In the genomic region with DNA sequence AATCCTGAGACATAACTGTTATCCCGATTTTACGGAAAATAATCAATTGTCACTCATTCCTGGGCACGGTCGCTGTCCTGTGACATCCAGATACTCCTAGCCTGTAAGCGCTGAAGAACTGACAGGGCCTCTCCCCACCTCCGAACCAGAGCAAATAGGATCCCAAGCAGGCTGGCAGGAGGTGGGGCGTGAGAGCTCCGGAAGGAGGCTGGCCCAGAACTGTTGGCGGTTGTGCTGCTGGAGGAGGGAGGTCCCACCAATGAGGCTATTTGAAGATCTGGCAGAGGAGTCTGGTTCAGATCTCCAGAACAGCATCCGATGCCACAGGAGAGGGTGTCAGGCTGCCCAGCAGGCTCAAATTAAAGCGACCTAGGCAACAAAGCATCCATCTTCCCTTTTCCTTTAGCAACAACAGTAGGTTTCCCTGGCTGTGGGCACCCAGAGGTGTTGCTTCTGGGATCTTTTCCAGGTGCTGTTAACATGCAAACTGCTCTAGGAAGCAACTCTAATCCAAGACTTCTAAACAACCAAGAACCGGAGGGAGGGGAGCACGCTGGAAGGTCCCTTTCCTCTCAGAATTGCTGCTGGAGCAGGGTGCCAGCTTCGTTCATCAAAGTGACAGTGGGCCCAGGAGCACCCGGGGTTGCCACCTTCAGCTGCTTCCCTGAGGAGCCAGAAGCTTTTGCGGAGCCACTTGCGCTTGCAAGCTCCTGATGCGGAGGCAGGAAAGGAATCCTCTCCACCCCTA, we compare ENCODE assay signal across 8 mouse cellular contexts. TPM values are rescaled to one million over a fixed set of nuclear protein-coding genes. Genes with fewer than 3 reads are reported as not detected.
DNase-seq lines count a peak whose midpoint lies in the region; ATAC-seq lines count a peak whose summit lies in the region.

No protein-coding gene starts in this region.

- H3K4me1 ChIP-seq in embryonic facial prominence, embryonic 11.5 days (ENCODE audit: control insufficient read depth, insufficient read depth, low read length), result peaks cover 4% of the 10 kb centered on the region; the same call in 1 of the 2 replicates
- peaks cover 25% of the 10 kb centered on the region for H3K4me1 ChIP-seq in limb, embryonic 11.5 days (ENCODE audit: control insufficient read depth, insufficient read depth, low read length)
- peaks cover 51% of the 10 kb centered on the region for H3K4me1 ChIP-seq in midbrain, embryonic 13.5 days (replicated peaks)

- peak overlapping the region; percentile 73 for H3K4me2 ChIP-seq in embryonic facial prominence, embryonic 11.5 days (ENCODE audit: low read depth, low read length)
- peak overlapping the region; percentile 84 for H3K4me2 ChIP-seq in limb, embryonic 11.5 days (ENCODE audit: low read depth, severe bottlenecking)
- H3K4me2 ChIP-seq in midbrain, embryonic 13.5 days (replicated peaks), result peak overlapping the region; percentile 73

- DNase-seq in 3T3-L1 (ENCODE audit: low read depth, low spot score), result peak; percentile 93
- DNase-seq in adrenal gland, postnatal 14 days, result peak; percentile 94
- peak; percentile 87 for DNase-seq in embryonic facial prominence, embryonic 11.5 days (ENCODE audit: low spot score)
- peak; percentile 100 for DNase-seq in heart, adult 11 months
- DNase-seq in kidney, adult 18-20 months, result peak; percentile 80
- peak; percentile 83 for DNase-seq in limb, embryonic 11.5 days (ENCODE audit: low spot score)
- DNase-seq in spleen, adult 18-20 months, result peak; percentile 60 to 69

- H3K9me3 ChIP-seq in embryonic facial prominence, embryonic 11.5 days (replicated peaks; ENCODE audit: control insufficient read depth, low read length), result no peaks in the 10 kb centered on the region
- no peaks in the 10 kb centered on the region for H3K9me3 ChIP-seq in limb, embryonic 11.5 days (ENCODE audit: control insufficient read depth, low read length)
- no peaks in the 10 kb centered on the region for H3K9me3 ChIP-seq in midbrain, embryonic 13.5 days

- H3K27ac ChIP-seq in embryonic facial prominence, embryonic 11.5 days (replicated peaks; ENCODE audit: low read depth, low read length), result peak overlapping the region; percentile 71
- H3K27ac ChIP-seq in limb, embryonic 11.5 days (replicated peaks; ENCODE audit: low read depth, low read length), result peak overlapping the region; percentile 74
- peak overlapping the region; percentile 93 for H3K27ac ChIP-seq in midbrain, embryonic 13.5 days

- H3K4me3 ChIP-seq in embryonic facial prominence, embryonic 11.5 days (ENCODE audit: low read depth, low read length), result peak overlapping the region; percentile 61
- H3K4me3 ChIP-seq in limb, embryonic 11.5 days (ENCODE audit: low read depth, low read length), result peak overlapping the region; percentile 57
- peak overlapping the region; percentile 58 for H3K4me3 ChIP-seq in midbrain, embryonic 13.5 days (replicated peaks)

- 1% methylated on average over 18 of the region's 18 CpGs for WGBS in embryonic facial prominence, embryonic 11.5 days
- WGBS in limb, embryonic 11.5 days, result 2% methylated on average over 18 of the region's 18 CpGs
- WGBS in midbrain, embryonic 13.5 days, result under 1% methylated on average over 18 of the region's 18 CpGs

- peak overlapping the region; percentile 81 for H3K9ac ChIP-seq in embryonic facial prominence, embryonic 11.5 days (replicated peaks; ENCODE audit: low read length)
- peak overlapping the region; percentile 73 for H3K9ac ChIP-seq in limb, embryonic 11.5 days (ENCODE audit: low read length)
- peak overlapping the region; percentile 74 for H3K9ac ChIP-seq in midbrain, embryonic 13.5 days (replicated peaks)

- peak; percentile 85 for ATAC-seq in embryonic facial prominence, embryonic 11.5 days (replicated peaks; ENCODE audit: insufficient number of reproducible peaks, low FRiP score, low TSS enrichment, low read depth)
- peak; percentile 67 for ATAC-seq in limb, embryonic 11.5 days (ENCODE audit: insufficient number of reproducible peaks, low FRiP score, low TSS enrichment, low read depth)
- peak; percentile 92 for ATAC-seq in midbrain, embryonic 13.5 days

- H3K36me3 ChIP-seq in embryonic facial prominence, embryonic 11.5 days (replicated peaks; ENCODE audit: control insufficient read depth, insufficient read depth, low read depth, low read length), result peaks cover 17% of the 10 kb centered on the region
- peaks cover 26% of the 10 kb centered on the region for H3K36me3 ChIP-seq in limb, embryonic 11.5 days (ENCODE audit: control insufficient read depth, insufficient read depth, low read length)
- peaks cover 51% of the 10 kb centered on the region for H3K36me3 ChIP-seq in midbrain, embryonic 13.5 days

- no peaks in the 10 kb centered on the region for H3K27me3 ChIP-seq in embryonic facial prominence, embryonic 11.5 days (ENCODE audit: control insufficient read depth, insufficient read depth, low read length)
- H3K27me3 ChIP-seq in limb, embryonic 11.5 days (ENCODE audit: control insufficient read depth, insufficient read depth, low read length), result no peaks in the 10 kb centered on the region
- H3K27me3 ChIP-seq in midbrain, embryonic 13.5 days, result no peaks in the 10 kb centered on the region

RNA-seq across cellular contexts. Expression of gene Ccdc28b, which starts 0.7 kb away (rescaled TPM):
- 56.7 and 67.4 TPM in 2 replicates for total RNA-seq in adrenal gland, postnatal 14 days (2021)
- polyA plus RNA-seq in embryonic facial prominence, embryonic 11.5 days (2014; fragmentation: Nextera tagmentation; extraction: Ambion mirVana), result 55.8 and 58.8 TPM in 2 replicates
- polyA plus RNA-seq in limb, embryonic 11.5 days (2014; fragmentation: Nextera tagmentation; extraction: Ambion mirVana), result 40.3 and 48.8 TPM in 2 replicates
- 133 and 137 TPM in 2 replicates for polyA plus RNA-seq in midbrain, embryonic 13.5 days (2015; fragmentation: Nextera tagmentation; extraction: Ambion mirVana)

RNA-seq across cellular contexts. Expression of gene Iqcc, which starts 5.6 kb away (rescaled TPM):
- total RNA-seq in adrenal gland, postnatal 14 days (2021), result 26.7 and 34.9 TPM in 2 replicates
- polyA plus RNA-seq in embryonic facial prominence, embryonic 11.5 days (2014; fragmentation: Nextera tagmentation; extraction: Ambion mirVana), result 22.8 and 23.5 TPM in 2 replicates
- 26.4 and 35.0 TPM in 2 replicates for polyA plus RNA-seq in limb, embryonic 11.5 days (2014; fragmentation: Nextera tagmentation; extraction: Ambion mirVana)
- polyA plus RNA-seq in midbrain, embryonic 13.5 days (2015; fragmentation: Nextera tagmentation; extraction: Ambion mirVana), result 30.0 and 35.8 TPM in 2 replicates

RNA-seq across cellular contexts. Expression of gene Dcdc2b, which starts 10.4 kb away (rescaled TPM):
- 0.75 and 1.4 TPM in 2 replicates for total RNA-seq in adrenal gland, postnatal 14 days (2021)
- polyA plus RNA-seq in embryonic facial prominence, embryonic 11.5 days (2014; fragmentation: Nextera tagmentation; extraction: Ambion mirVana), result 1.2 and 1.9 TPM in 2 replicates
- polyA plus RNA-seq in limb, embryonic 11.5 days (2014; fragmentation: Nextera tagmentation; extraction: Ambion mirVana), result 1.8 and 2.8 TPM in 2 replicates
- 2.6 and 3.5 TPM in 2 replicates for polyA plus RNA-seq in midbrain, embryonic 13.5 days (2015; fragmentation: Nextera tagmentation; extraction: Ambion mirVana)

RNA-seq across cellular contexts. Expression of gene Txlna, which starts 16.4 kb away (rescaled TPM):
- total RNA-seq in adrenal gland, postnatal 14 days (2021), result 61.2 and 64.9 TPM in 2 replicates
- 100 and 101 TPM in 2 replicates for polyA plus RNA-seq in embryonic facial prominence, embryonic 11.5 days (2014; fragmentation: Nextera tagmentation; extraction: Ambion mirVana)
- polyA plus RNA-seq in limb, embryonic 11.5 days (2014; fragmentation: Nextera tagmentation; extraction: Ambion mirVana), result 111 and 123 TPM in 2 replicates
- 62.9 and 66.3 TPM in 2 replicates for polyA plus RNA-seq in midbrain, embryonic 13.5 days (2015; fragmentation: Nextera tagmentation; extraction: Ambion mirVana)

RNA-seq across cellular contexts. Expression of gene Tmem234, which starts 24.0 kb away (rescaled TPM):
- 82.6 and 89.8 TPM in 2 replicates for total RNA-seq in adrenal gland, postnatal 14 days (2021)
- polyA plus RNA-seq in embryonic facial prominence, embryonic 11.5 days (2014; fragmentation: Nextera tagmentation; extraction: Ambion mirVana), result 163 and 195 TPM in 2 replicates
- polyA plus RNA-seq in limb, embryonic 11.5 days (2014; fragmentation: Nextera tagmentation; extraction: Ambion mirVana), result 202 and 207 TPM in 2 replicates
- polyA plus RNA-seq in midbrain, embryonic 13.5 days (2015; fragmentation: Nextera tagmentation; extraction: Ambion mirVana), result 205 and 214 TPM in 2 replicates

Comparison
In these comparisons a context has a peak if more than half of its experiments do, and no peak if none do; other contexts are left out.
1. Peak in every context shown above with its lines: DNase-seq, ATAC-seq, H3K4me3 ChIP-seq and H3K27ac ChIP-seq.